Mouse (Mus musculus): ENCODE measurements around the gene Lrrk1. TPM values are rescaled to one million over a fixed set of nuclear protein-coding genes. Genes with fewer than 3 reads are reported as not detected.
A peak's percentile ranks its signal among the peaks of the same experiment; 100 is the strongest.

Lrrk1 gene
- polyA plus RNA-seq, 1 experiment from 2014 or later: 4.6 TPM

DNA sequence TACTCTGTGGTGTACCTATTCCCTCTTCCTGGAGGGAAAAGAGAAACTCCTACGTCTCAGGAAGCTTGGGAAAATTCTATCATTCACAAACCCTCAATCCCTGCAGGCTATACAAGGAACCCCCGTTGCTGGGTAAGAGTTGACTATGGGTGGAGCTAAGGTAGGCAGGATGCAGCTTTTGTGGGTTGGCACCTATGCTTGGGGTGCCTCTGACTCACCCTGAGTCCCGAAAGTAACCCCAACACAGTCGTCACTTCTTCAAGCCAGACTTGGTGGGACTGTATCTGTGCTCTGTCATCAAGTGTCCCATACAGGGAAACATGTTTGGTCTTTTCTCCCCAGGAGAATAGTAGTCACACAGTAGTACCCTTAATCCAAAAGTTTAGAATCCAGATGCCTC, 86.7 kb downstream of the Lrrk1 start:
- 80% methylated on average over 4 of the region's 4 CpGs for WGBS
- DNase-seq (ENCODE audit: low spot score): no peak
- H3K9me3 ChIP-seq (replicated peaks): no peaks in the 10 kb centered on the region
- H3K4me3 ChIP-seq: no peak overlapping the region
- H3K27ac ChIP-seq (replicated peaks): no peak overlapping the region
- peaks cover 20% of the 10 kb centered on the region for H3K4me1 ChIP-seq
- H3K27me3 ChIP-seq (ENCODE audit: low read depth, poor library complexity, severe bottlenecking): peaks cover 13% of the 10 kb centered on the region; the same call in 1 of the 2 replicates
- H3K36me3 ChIP-seq: no peaks in the 10 kb centered on the region

DNA sequence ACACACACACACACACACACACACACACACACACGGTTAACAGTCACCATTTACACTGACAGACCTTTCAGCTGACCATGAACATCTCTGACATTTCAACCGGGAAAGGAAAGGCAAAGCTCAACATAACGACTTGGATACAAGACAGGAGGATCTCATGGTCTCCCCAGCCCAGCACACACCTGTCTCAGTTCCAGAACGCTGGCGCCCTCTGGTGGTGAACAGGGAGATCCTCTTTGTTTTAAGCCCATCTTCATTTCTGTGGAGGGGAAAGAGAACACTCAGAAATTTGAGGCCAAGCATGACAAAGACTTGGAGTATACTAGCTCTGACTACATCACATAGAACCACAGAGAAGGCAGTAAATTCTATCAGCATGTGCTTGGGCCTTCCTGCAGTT, 87.5 kb downstream of the Lrrk1 start:
- WGBS: 15% methylated on average over 5 of the region's 5 CpGs
- H3K4me3 ChIP-seq: no peak overlapping the region
- peaks cover 21% of the 10 kb centered on the region for H3K27me3 ChIP-seq (ENCODE audit: low read depth, poor library complexity, severe bottlenecking)
- no peaks in the 10 kb centered on the region for H3K9me3 ChIP-seq (replicated peaks)
- H3K4me1 ChIP-seq: peaks cover 27% of the 10 kb centered on the region
- no peaks in the 10 kb centered on the region for H3K36me3 ChIP-seq
- no peak overlapping the region for H3K27ac ChIP-seq (replicated peaks)
- DNase-seq (ENCODE audit: low spot score): peak; percentile 84

DNA sequence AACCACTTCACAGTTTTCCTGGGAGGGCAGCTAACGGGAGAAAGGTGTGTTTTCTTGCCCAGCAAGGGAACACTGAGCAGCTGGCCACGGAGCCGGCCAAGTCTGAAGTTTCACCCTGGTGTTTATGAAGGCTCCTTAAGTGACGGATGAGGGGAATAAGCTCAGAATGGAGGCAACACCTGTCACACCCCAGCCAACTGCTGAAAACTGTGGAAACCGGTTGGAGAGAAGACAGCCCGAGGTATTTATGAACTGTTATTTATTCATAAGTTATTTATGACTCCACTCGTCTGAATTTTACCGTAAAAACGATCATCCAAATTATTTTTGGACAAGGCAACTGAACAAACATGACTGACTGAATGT, 90.5 kb downstream of the Lrrk1 start:
- WGBS: 79% methylated on average over 9 of the region's 9 CpGs
- H3K9me3 ChIP-seq (replicated peaks): no peaks in the 10 kb centered on the region
- no peak for DNase-seq (ENCODE audit: low spot score)
- H3K4me1 ChIP-seq: peaks cover 42% of the 10 kb centered on the region
- no peak overlapping the region for H3K27ac ChIP-seq (replicated peaks)
- peaks cover 3% of the 10 kb centered on the region; the same call in 1 of the 2 replicates for H3K36me3 ChIP-seq
- H3K4me3 ChIP-seq: no peak overlapping the region
- peaks cover 48% of the 10 kb centered on the region for H3K27me3 ChIP-seq (ENCODE audit: low read depth, poor library complexity, severe bottlenecking)

DNA sequence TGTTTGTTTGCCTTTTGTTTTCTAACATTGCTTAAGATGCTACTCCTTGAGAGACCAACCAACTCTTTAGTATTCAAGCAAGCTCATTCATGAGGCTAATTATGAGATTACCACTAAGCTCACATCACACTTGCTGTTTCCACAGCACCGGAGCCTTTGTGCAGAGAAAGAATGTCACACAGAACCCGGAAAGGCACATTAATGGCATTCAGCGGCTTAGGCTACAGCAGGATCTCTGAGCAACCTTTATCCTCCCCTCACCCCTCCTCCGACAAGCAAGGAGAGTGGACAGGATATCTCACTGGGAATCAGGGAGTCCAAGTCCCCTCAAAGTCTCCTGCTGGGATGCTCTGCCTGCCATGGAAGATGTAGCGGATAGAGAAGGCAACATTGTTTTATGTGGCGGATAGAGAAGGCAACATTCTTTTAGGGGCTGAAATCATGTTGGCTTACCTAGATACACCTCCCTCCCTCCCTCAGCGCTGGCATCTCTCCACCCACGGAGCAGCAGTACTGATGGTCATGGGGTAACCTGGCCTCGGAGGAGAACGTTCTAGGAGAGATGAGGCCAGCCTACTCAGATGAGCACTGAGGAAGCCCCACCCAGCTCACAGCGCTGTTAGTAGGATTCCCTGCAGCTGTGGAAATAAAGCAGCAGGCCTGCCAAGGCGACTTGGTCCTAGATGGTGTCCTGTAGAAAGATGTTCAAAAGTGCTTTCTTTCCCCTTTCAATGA, 91.1 kb downstream of the Lrrk1 start:
- 38% methylated on average over 12 of the region's 12 CpGs for WGBS
- Histone ChIP-seq H3K27ac (replicated peaks) (peak overlapping the region; percentile 53; the same call in 1 of the 2 replicates), H3K36me3 (peaks cover 3% of the 10 kb centered on the region; the same call in 1 of the 2 replicates), H3K4me3 (peak overlapping the region; percentile 12; the same call in 1 of the 2 replicates), H3K27me3 (ENCODE audit: low read depth, poor library complexity, severe bottlenecking) (peaks cover 48% of the 10 kb centered on the region), H3K4me1 (peaks cover 47% of the 10 kb centered on the region), H3K9me3 (replicated peaks) (no peaks in the 10 kb centered on the region)
- DNase-seq (ENCODE audit: low spot score): peak; percentile 45

DNA sequence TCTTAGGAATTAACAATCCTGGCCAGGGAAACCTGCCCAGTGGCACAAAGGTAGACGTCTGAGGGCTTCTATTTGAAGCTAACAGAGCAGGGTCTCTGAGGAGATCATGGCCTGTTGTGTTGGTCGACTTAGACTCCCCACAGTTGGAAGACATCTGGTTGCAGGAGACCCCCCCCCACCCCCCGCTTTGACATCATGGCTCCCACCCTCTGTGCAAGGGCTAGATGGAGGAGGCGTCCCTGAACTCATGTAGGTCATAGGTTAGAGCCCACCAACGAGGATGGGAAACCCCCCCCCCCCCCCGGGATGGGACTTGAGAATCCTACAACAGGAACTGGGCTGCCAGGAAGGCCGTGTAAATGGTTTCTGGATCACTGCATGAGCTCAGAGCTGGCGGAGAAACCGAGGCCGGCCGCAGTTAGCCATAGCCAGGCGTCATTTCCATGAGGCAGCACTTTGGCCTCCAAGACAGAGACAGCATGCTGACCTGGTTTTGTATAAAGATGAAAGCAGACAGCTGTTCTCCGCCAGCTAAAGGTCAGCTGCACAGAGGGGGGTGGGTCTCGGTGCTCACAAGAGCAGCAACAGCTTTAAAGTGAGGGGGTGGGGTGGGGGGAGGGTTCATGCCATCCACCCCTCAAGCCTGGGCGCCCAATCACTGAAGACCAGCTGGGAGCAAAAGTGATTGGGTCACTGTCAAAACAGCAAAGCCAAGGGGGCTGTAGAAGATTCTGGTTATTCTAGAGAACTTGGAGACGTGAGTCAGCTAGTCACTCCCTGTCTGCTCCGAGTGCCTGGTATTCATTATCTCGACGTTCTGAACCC, 95.4 kb downstream of the Lrrk1 start:
- H3K27ac ChIP-seq (replicated peaks): 0 out of 2 replicates have a peak overlapping the region, but pooled peaks have one; percentile 18
- DNase-seq (ENCODE audit: low spot score): peak; percentile 57
- WGBS: 47% methylated on average over 19 of the region's 19 CpGs

GRCm38 (mm10) chr7:66292010-66292409, 96.1 kb downstream of the Lrrk1 start:
- H3K9me3 ChIP-seq (replicated peaks): no peaks in the 10 kb centered on the region
- no peak for DNase-seq (ENCODE audit: low spot score)
- H3K36me3 ChIP-seq: peaks cover 3% of the 10 kb centered on the region; the same call in 1 of the 2 replicates
- H3K27me3 ChIP-seq (ENCODE audit: low read depth, poor library complexity, severe bottlenecking): peaks cover 37% of the 10 kb centered on the region
- no peak overlapping the region for H3K27ac ChIP-seq (replicated peaks)
- H3K4me1 ChIP-seq: peaks cover 54% of the 10 kb centered on the region
- no peak overlapping the region for H3K4me3 ChIP-seq
- WGBS: 83% methylated on average over 8 of the region's 8 CpGs

More for the DNA sequence above, 95.4 kb downstream of the Lrrk1 start:
- no peaks in the 10 kb centered on the region for H3K9me3 ChIP-seq (replicated peaks)
- H3K27me3 ChIP-seq (ENCODE audit: low read depth, poor library complexity, severe bottlenecking): peaks cover 42% of the 10 kb centered on the region
- peaks cover 3% of the 10 kb centered on the region; the same call in 1 of the 2 replicates for H3K36me3 ChIP-seq
- no peak overlapping the region for H3K4me3 ChIP-seq
- H3K4me1 ChIP-seq: peaks cover 62% of the 10 kb centered on the region

GRCm38 (mm10) chr7:66282984-66283612, 105.1 kb downstream of the Lrrk1 start:
- 10% methylated on average over 10 of the region's 10 CpGs for WGBS
- peak; percentile 64 for DNase-seq (ENCODE audit: low spot score)
- H3K9me3 ChIP-seq (replicated peaks): no peaks in the 10 kb centered on the region
- peak overlapping the region; percentile 73 for H3K27ac ChIP-seq (replicated peaks)
- no peaks in the 10 kb centered on the region for H3K36me3 ChIP-seq
- H3K4me1 ChIP-seq: peaks cover 41% of the 10 kb centered on the region
- H3K4me3 ChIP-seq: peak overlapping the region; percentile 31; the same call in 1 of the 2 replicates
- H3K27me3 ChIP-seq (ENCODE audit: low read depth, poor library complexity, severe bottlenecking): peaks cover 21% of the 10 kb centered on the region

DNA sequence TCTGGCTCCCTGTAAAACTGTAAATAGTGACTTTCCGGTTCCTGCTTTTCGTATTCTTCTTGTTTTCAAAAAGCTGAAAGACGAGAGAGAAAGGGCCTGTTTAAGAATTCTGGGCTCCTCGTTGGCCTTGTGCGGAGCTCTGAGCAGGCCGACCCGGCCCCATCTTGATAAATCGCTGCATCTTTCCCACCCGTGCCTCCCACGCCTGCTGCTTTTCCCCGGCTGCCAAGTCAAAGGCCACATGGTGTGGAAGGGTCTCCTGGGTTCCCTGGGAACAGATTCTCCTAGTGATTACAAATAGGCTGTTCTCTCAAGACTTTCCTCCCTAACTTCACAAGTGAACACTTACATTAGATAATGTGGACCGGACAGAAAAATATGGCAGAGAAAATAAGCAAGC, 105.9 kb downstream of the Lrrk1 start:
- H3K4me1 ChIP-seq: peaks cover 41% of the 10 kb centered on the region
- H3K36me3 ChIP-seq: no peaks in the 10 kb centered on the region
- no peak for DNase-seq (ENCODE audit: low spot score)
- no peaks in the 10 kb centered on the region for H3K9me3 ChIP-seq (replicated peaks)
- no peak overlapping the region for H3K4me3 ChIP-seq
- H3K27me3 ChIP-seq (ENCODE audit: low read depth, poor library complexity, severe bottlenecking): peaks cover 21% of the 10 kb centered on the region
- H3K27ac ChIP-seq (replicated peaks): peak overlapping the region; percentile 73
- 68% methylated on average over 12 of the region's 12 CpGs for WGBS

DNA sequence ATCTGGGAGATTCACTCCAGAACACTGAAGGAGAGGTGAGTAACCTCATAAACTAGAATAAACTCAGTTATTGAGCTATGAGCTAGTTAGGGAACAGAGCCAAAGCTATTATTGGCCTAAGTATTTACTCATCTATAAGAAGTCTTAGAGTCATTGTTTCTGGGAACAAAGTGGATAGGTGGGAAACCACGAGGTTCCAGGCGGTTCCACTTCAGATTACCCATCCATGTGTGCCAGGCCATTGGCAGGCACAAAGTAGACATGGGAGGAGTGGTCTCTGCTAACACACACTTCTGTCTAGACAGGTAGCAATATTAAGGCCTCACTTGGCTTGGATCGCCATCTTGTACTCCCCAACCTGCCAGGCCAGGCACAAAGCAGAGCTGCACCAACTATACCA, 110.1 kb downstream of the Lrrk1 start:
- Histone ChIP-seq H3K27me3 (ENCODE audit: low read depth, poor library complexity, severe bottlenecking) (no peaks in the 10 kb centered on the region; the same call in 1 of the 2 replicates), H3K4me1 (peaks cover 25% of the 10 kb centered on the region), H3K27ac (replicated peaks) (no peak overlapping the region), H3K4me3 (no peak overlapping the region), H3K36me3 (no peaks in the 10 kb centered on the region), H3K9me3 (replicated peaks) (no peaks in the 10 kb centered on the region)
- 88% methylated on average over 3 of the region's 3 CpGs for WGBS
- no peak for DNase-seq (ENCODE audit: low spot score)

DNA sequence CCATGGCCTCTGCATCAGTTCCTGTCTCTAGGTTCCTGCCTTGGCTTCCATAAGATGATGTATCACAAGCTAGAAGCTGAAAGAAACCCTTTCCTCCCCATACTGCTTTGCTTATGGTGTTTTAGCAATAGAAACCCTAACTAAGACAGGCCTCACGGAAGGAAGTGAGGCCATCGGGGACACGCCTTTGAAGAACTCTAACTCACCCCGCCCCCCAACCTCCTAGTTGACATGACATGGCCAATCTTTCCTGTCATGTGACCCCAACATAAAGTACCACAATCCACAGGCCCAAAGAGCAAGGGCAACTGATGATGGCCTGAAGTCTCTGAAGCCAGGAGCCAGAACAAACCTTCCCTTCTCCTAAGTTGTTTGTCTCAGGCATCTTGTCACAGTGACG, 114.7 kb downstream of the Lrrk1 start:
- H3K36me3 ChIP-seq: 0 out of 2 replicates have a peak, but pooled peaks cover 2% of the 10 kb centered on the region
- no peaks in the 10 kb centered on the region for H3K27me3 ChIP-seq (ENCODE audit: low read depth, poor library complexity, severe bottlenecking)
- no peak overlapping the region for H3K27ac ChIP-seq (replicated peaks)
- H3K4me3 ChIP-seq: no peak overlapping the region
- WGBS: 97% methylated on average over 5 of the region's 5 CpGs
- H3K4me1 ChIP-seq: no peaks in the 10 kb centered on the region
- H3K9me3 ChIP-seq (replicated peaks): peaks cover 5% of the 10 kb centered on the region; the same call in 1 of the 2 replicates
- DNase-seq (ENCODE audit: low spot score): no peak

DNA sequence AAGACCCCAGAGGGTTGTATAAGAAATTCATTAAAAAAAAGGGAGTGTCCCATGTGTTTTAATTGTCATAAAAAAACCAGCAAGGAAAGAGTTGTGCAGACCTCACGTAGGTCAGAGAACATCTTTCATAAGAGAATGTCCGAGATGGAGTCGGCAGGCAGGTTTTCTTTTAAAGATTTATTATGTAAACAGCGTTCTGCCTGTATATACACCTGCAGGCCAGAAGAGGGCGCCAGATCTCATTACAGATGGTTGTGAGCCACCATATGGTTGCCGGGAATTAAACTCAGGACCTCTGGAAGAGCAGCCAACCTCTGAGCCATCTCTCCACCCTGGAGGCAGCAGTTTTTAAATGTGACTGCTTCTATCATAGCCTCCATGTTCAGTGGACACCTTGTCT, 116.9 kb downstream of the Lrrk1 start:
- Histone ChIP-seq H3K4me3 (no peak overlapping the region), H3K27ac (replicated peaks) (no peak overlapping the region), H3K36me3 (0 out of 2 replicates have a peak, but pooled peaks cover 2% of the 10 kb centered on the region), H3K27me3 (ENCODE audit: low read depth, poor library complexity, severe bottlenecking) (no peaks in the 10 kb centered on the region), H3K4me1 (no peaks in the 10 kb centered on the region), H3K9me3 (replicated peaks) (peaks cover 5% of the 10 kb centered on the region; the same call in 1 of the 2 replicates)
- WGBS: 74% methylated on average over 6 of the region's 6 CpGs
- DNase-seq (ENCODE audit: low spot score): no peak

Data from midbrain, embryonic 10.5 days (tissue).